Mouse (Mus musculus) spleen, adult 2 months (tissue): ENCODE measurements around the gene Sptlc2.

ENCODE experiments used
- CTCF ChIP-seq: fragments of 200-500 bp; IDR thresholded peaks from 2 replicates; pipeline ENCODE4 v1.5.1; 2011; ENCODE audit warnings: mild to moderate bottlenecking, inconsistent platforms; ENCODE audit not compliant: insufficient read depth, insufficient read length, insufficient replicate concordance; ENCODE audit errors: extremely low read depth
- POLR2A ChIP-seq: fragments of 200-500 bp; IDR thresholded peaks from 2 replicates; pipeline ENCODE4 v1.6.1; 2011; ENCODE audit warnings: low read depth, low read length, inconsistent platforms

DNA sequence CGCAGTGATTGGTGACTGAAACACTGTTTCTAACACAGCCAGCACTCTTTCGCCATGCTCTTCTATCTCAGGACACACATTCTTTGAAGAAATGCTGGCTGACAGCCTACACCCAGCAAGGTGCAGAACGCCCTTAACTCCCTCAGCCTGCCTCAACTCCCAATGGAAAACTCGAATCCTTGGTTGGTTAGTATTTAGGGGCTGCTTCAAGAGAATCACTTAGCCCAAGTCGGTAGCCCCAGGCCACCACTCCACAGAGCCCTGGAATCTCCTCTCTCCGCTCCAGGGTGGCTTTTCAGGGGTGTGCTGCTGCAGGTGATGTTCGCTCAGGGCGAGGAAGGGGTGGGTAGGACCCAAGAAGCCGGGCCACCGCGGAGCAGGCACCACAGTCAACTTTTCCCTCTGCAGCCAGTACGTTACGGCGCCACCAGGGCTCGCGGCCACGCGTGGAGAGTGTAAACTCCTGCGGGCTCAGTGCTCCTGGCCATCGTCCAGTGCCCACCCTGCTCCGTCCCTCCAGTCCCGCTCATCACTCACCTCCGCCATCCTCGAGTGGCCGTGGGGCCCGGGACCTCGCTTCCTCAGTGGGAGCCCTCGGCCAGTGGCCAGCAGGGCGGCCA, 89.0 kb downstream of the Sptlc2 start:
- no peak for TF ChIP-seq CTCF
- no peak for TF ChIP-seq POLR2A
